Comparison of ENCODE assay signal across 15 mouse cellular contexts in genomic region chr6:30580841-30581176, GRCm38 (mm10). TPM values are rescaled to one million over a fixed set of nuclear protein-coding genes. Genes with fewer than 3 reads are reported as not detected.
DNase-seq lines count a peak whose midpoint lies in the region; ATAC-seq lines count a peak whose summit lies in the region.
"Had no signal": no experiment of that assay in that cellular context is flagged by ENCODE, and none has a peak within 500 bp of the region (broad histone marks: within the 10 kb centered on the region; RNA-seq: fewer than 3 reads in every experiment).

No protein-coding gene starts in this region.

- 69% methylated on average over 8 of the region's 8 CpGs for WGBS in embryonic facial prominence, embryonic 13.5 days
- 39% methylated on average over 8 of the region's 8 CpGs for WGBS in hindbrain, embryonic 14.5 days
- WGBS in midbrain, embryonic 14.5 days, result 44% methylated on average over 8 of the region's 8 CpGs

- peak overlapping the region; percentile 4; the same call in 1 of the 2 replicates for H3K27ac ChIP-seq in embryonic facial prominence, embryonic 13.5 days
- peak overlapping the region; percentile 71 for H3K27ac ChIP-seq in hindbrain, embryonic 14.5 days
- peak overlapping the region; percentile 81 for H3K27ac ChIP-seq in midbrain, embryonic 14.5 days (replicated peaks; ENCODE audit: low read depth, low read length)
- H3K27ac ChIP-seq: liver, embryonic 12.5 days had no signal

- no peaks in the 10 kb centered on the region for H3K27me3 ChIP-seq in embryonic facial prominence, embryonic 13.5 days
- no peaks in the 10 kb centered on the region for H3K27me3 ChIP-seq in hindbrain, embryonic 14.5 days (ENCODE audit: control insufficient read depth, insufficient read depth, low read length)
- H3K27me3 ChIP-seq in midbrain, embryonic 14.5 days (ENCODE audit: control insufficient read depth, insufficient read depth, low read length), result no peaks in the 10 kb centered on the region

- H3K4me1 ChIP-seq in embryonic facial prominence, embryonic 13.5 days, result peaks cover 29% of the 10 kb centered on the region
- H3K4me1 ChIP-seq in hindbrain, embryonic 14.5 days (replicated peaks; ENCODE audit: control insufficient read depth, insufficient read depth, low read length), result peaks cover 16% of the 10 kb centered on the region
- peaks cover 22% of the 10 kb centered on the region for H3K4me1 ChIP-seq in midbrain, embryonic 14.5 days (ENCODE audit: control insufficient read depth, insufficient read depth, low read length)
- H3K4me1 ChIP-seq: liver, embryonic 12.5 days had no signal

- H3K36me3 ChIP-seq in embryonic facial prominence, embryonic 13.5 days, result no peaks in the 10 kb centered on the region
- no peaks in the 10 kb centered on the region for H3K36me3 ChIP-seq in hindbrain, embryonic 14.5 days (replicated peaks; ENCODE audit: control insufficient read depth, insufficient read depth)
- H3K36me3 ChIP-seq in midbrain, embryonic 14.5 days (ENCODE audit: control insufficient read depth, insufficient read depth, low read length), result no peaks in the 10 kb centered on the region
- H3K36me3 ChIP-seq: G1E; liver, embryonic 12.5 days had no signal

- no peak overlapping the region for H3K9ac ChIP-seq in embryonic facial prominence, embryonic 13.5 days
- no peak overlapping the region for H3K9ac ChIP-seq in hindbrain, embryonic 14.5 days
- 0 out of 2 replicates have a peak overlapping the region, but pooled peaks have one; percentile 16 for H3K9ac ChIP-seq in midbrain, embryonic 14.5 days (replicated peaks; ENCODE audit: low read length)
- H3K9ac ChIP-seq: liver, embryonic 12.5 days had no signal

- H3K9me3 ChIP-seq in embryonic facial prominence, embryonic 13.5 days, result no peaks in the 10 kb centered on the region
- H3K9me3 ChIP-seq in hindbrain, embryonic 14.5 days (ENCODE audit: control insufficient read depth, low read length), result no peaks in the 10 kb centered on the region
- H3K9me3 ChIP-seq in midbrain, embryonic 14.5 days (ENCODE audit: control insufficient read depth, low read length), result no peaks in the 10 kb centered on the region
- H3K9me3 ChIP-seq: G1E; liver, embryonic 12.5 days had no signal

- H3K4me3 ChIP-seq in embryonic facial prominence, embryonic 13.5 days, result no peak overlapping the region
- no peak overlapping the region for H3K4me3 ChIP-seq in hindbrain, embryonic 14.5 days (replicated peaks; ENCODE audit: low read length)
- no peak overlapping the region for H3K4me3 ChIP-seq in midbrain, embryonic 14.5 days (replicated peaks; ENCODE audit: low read depth, low read length)
- H3K4me3 ChIP-seq: liver, embryonic 12.5 days had no signal

- H3K4me2 ChIP-seq in embryonic facial prominence, embryonic 13.5 days, result no peak overlapping the region
- H3K4me2 ChIP-seq in hindbrain, embryonic 14.5 days (replicated peaks), result 0 out of 2 replicates have a peak overlapping the region, but pooled peaks have one; percentile 8
- H3K4me2 ChIP-seq in midbrain, embryonic 14.5 days (ENCODE audit: low read length), result 0 out of 2 replicates have a peak overlapping the region, but pooled peaks have one; percentile 6
- H3K4me2 ChIP-seq: liver, embryonic 12.5 days had no signal

- intact Hi-C loops in heart, postnatal 14 days (cut with DNase I), result no loop called here

- no peak for ATAC-seq in embryonic facial prominence, embryonic 13.5 days (ENCODE audit: insufficient number of reproducible peaks, insufficient read depth, low FRiP score, low TSS enrichment, low read depth)
- peak; percentile 57; the same call in 1 of the 2 replicates for ATAC-seq in hindbrain, embryonic 14.5 days (ENCODE audit: low FRiP score)
- no peak for ATAC-seq in midbrain, embryonic 14.5 days (ENCODE audit: low FRiP score, low TSS enrichment)
- ATAC-seq: liver, embryonic 12.5 days had no signal

- peak; percentile 9 to 12 for DNase-seq in cerebellum, postnatal 25 days
- no peak for DNase-seq in cerebellum, adult 9-10 months
- DNase-seq in hindbrain, embryonic 14.5 days (ENCODE audit: low spot score), result no peak
- peak; percentile 56 for DNase-seq in midbrain, embryonic 14.5 days
- DNase-seq in right cerebral cortex, postnatal 10 days (ENCODE audit: low spot score in 2 of 2), result no peak
- DNase-seq in urinary bladder, postnatal 25 days (ENCODE audit: low spot score), result no peak
- DNase-seq in heart, postnatal 14 days, result no peak
- DNase-seq: gastrocnemius, postnatal 36 days; heart, postnatal 10 days had no signal

RNA-seq across cellular contexts. Expression of gene Cpa4, which starts 12.6 kb away (rescaled TPM):
- 0.83 and 1.4 TPM in 2 replicates for polyA plus RNA-seq in embryonic facial prominence, embryonic 13.5 days (2015; fragmentation: Nextera tagmentation; extraction: Ambion mirVana)
- 1.2 TPM in 2 replicates for polyA plus RNA-seq in hindbrain, embryonic 14.5 days (2014; fragmentation: Nextera tagmentation; extraction: Ambion mirVana)
- 0.98 and 1.2 TPM in 2 replicates for polyA plus RNA-seq in midbrain, embryonic 14.5 days (2014; fragmentation: Nextera tagmentation; extraction: Ambion mirVana)
- not detected for total RNA-seq in heart, postnatal 14 days (2021)
- total RNA-seq: gastrocnemius, postnatal 36 days; megakaryocyte progenitor cell, adult 5-6 weeks had no signal
- polyA plus RNA-seq: G1E; spleen, adult 2 months; thymus, postnatal 0 days had no signal

RNA-seq across cellular contexts. Expression of gene Cpa5, which starts 30.0 kb away (rescaled TPM):
- polyA plus RNA-seq in embryonic facial prominence, embryonic 13.5 days (2015; fragmentation: Nextera tagmentation; extraction: Ambion mirVana), result 0.12 and 0.28 TPM in 2 replicates
- polyA plus RNA-seq in hindbrain, embryonic 14.5 days (2014; fragmentation: Nextera tagmentation; extraction: Ambion mirVana), result 0.16 and 0.17 TPM in 2 replicates
- 0.18 TPM in 1 of 2 replicates, not detected in the other for polyA plus RNA-seq in midbrain, embryonic 14.5 days (2014; fragmentation: Nextera tagmentation; extraction: Ambion mirVana)
- not detected for total RNA-seq in heart, postnatal 14 days (2021)
- total RNA-seq: G1E; gastrocnemius, postnatal 36 days; heart, postnatal 10 days; megakaryocyte progenitor cell, adult 5-6 weeks had no signal
- polyA plus RNA-seq: G1E; liver, embryonic 12.5 days; spleen, adult 2 months; thymus, postnatal 0 days had no signal

RNA-seq across cellular contexts. Expression of gene Cpa2, which starts 39.4 kb away (rescaled TPM):
- polyA plus RNA-seq in embryonic facial prominence, embryonic 13.5 days (2015; fragmentation: Nextera tagmentation; extraction: Ambion mirVana), result 6.3 and 6.4 TPM in 2 replicates
- 7.1 and 8.4 TPM in 2 replicates for polyA plus RNA-seq in hindbrain, embryonic 14.5 days (2014; fragmentation: Nextera tagmentation; extraction: Ambion mirVana)
- polyA plus RNA-seq in midbrain, embryonic 14.5 days (2014; fragmentation: Nextera tagmentation; extraction: Ambion mirVana), result 8.5 and 8.7 TPM in 2 replicates
- total RNA-seq in heart, postnatal 14 days (2021), result not detected
- total RNA-seq: G1E; gastrocnemius, postnatal 36 days; megakaryocyte progenitor cell, adult 5-6 weeks had no signal
- polyA plus RNA-seq: G1E had no signal

RNA-seq across cellular contexts. Expression of gene Cpa1, which starts 58.2 kb away (rescaled TPM):
- 0.34 and 0.87 TPM in 2 replicates for polyA plus RNA-seq in embryonic facial prominence, embryonic 13.5 days (2015; fragmentation: Nextera tagmentation; extraction: Ambion mirVana)
- polyA plus RNA-seq in hindbrain, embryonic 14.5 days (2014; fragmentation: Nextera tagmentation; extraction: Ambion mirVana), result 0.78 and 0.96 TPM in 2 replicates
- 0.50 and 0.61 TPM in 2 replicates for polyA plus RNA-seq in midbrain, embryonic 14.5 days (2014; fragmentation: Nextera tagmentation; extraction: Ambion mirVana)
- total RNA-seq in heart, postnatal 14 days (2021), result 1 to 10 TPM; 1.0 to 2.4 TPM
- total RNA-seq: G1E; gastrocnemius, postnatal 36 days; megakaryocyte progenitor cell, adult 5-6 weeks had no signal
- polyA plus RNA-seq: G1E had no signal

Comparison
In these comparisons a context has a peak if more than half of its experiments do, and no peak if none do; other contexts are left out.
1. DNase-seq: peak in cerebellum, postnatal 25 days (2 of 2) and midbrain, embryonic 14.5 days (single experiment); none in cerebellum, adult 9-10 months (single experiment), hindbrain, embryonic 14.5 days (single experiment), right cerebral cortex, postnatal 10 days (0 of 2), urinary bladder, postnatal 25 days (single experiment) and heart, postnatal 14 days (0 of 2).
2. H3K27ac ChIP-seq: peak in every context shown above with its lines; median percentile 81 in midbrain, embryonic 14.5 days; 71 in hindbrain, embryonic 14.5 days; 4 in embryonic facial prominence, embryonic 13.5 days.